Mouse (Mus musculus) retina, postnatal 1 day (tissue): Measurements from ENCODE around the gene Ubxn4.
"Not testable (repeated sequence)": the region's sequence is repeated elsewhere in the genome, so short reads cannot be mapped to it uniquely, and the experiment has no call there.

Experiments
- DNase-seq: peaks from one replicate; pipeline ENCODE4 v3.0.0-alpha.2; 2012

Ubxn4 gene

GRCm38 (mm10) chr1:128319266-128319665 lies 75.5 kb downstream of the Ubxn4 start:
- not testable (repeated sequence) for DNase-seq

GRCm38 (mm10) chr1:128323026-128323643 lies 79.4 kb downstream of the Ubxn4 start:
- no peak for DNase-seq

- no peak for DNase-seq
Observed at GRCm38 (mm10) chr1:128324776-128325175, 81.0 kb downstream of the Ubxn4 start.

GRCm38 (mm10) chr1:128327165-128327564 lies 83.4 kb downstream of the Ubxn4 start:
- DNase-seq: no peak

GRCm38 (mm10) chr1:128328218-128328617 lies 84.5 kb downstream of the Ubxn4 start, which contains the start of gene Lct:
Gene Lct, minus strand, starts transcription at chr1:128328318.
- no peak for DNase-seq
